Mouse (Mus musculus): ENCODE data around the gene Fcgr3.

- TF ChIP-seq CTCF (IDR thresholded peaks at IDR 0.05; ENCODE audit: control insufficient read depth, insufficient read depth, insufficient read length) (no peak), MYOD1 (IDR thresholded peaks at IDR 0.05; ENCODE audit: control insufficient read depth, insufficient read length, low read depth) (no peak), FOSL1 (IDR thresholded peaks at IDR 0.05; ENCODE audit: insufficient read depth, low read length, poor library complexity, severe bottlenecking) (no peak), MAX (IDR thresholded peaks at IDR 0.05) (no peak), USF1 (IDR thresholded peaks at IDR 0.05; ENCODE audit: low read depth) (no peak), MYOG (IDR thresholded peaks at IDR 0.05; ENCODE audit: control insufficient read depth, extremely low read depth, insufficient read length) (no peak), CEBPB (IDR thresholded peaks at IDR 0.05; ENCODE audit: low read depth) (no peak)
Measured at GRCm38 (mm10) chr1:171113873-171114299, 49.2 kb upstream of the Fcgr3 start, which contains the start of gene Cfap126.

Measured in C2C12 (cell line).